Mouse (Mus musculus) stomach, postnatal 0 days (tissue): Measurements from ENCODE around the gene Gm19426. TPM values are rescaled to one million over a fixed set of nuclear protein-coding genes. Genes with fewer than 3 reads are reported as not detected.

Experiments used
- ATAC-seq: fragments of 200-750 bp; cut with Nextera tagmentation; 2 replicates; pipeline ENCODE4 v1.8.0; 2017; ENCODE audit not compliant: low FRiP score, low TSS enrichment
- DNase-seq: peaks from one replicate; pipeline ENCODE4 v3.0.0-alpha.2; 2016; ENCODE audit warnings: low spot score
- H3K27ac ChIP-seq: fragments of 300-500 bp; sonication (generic); replicated peaks from 2 replicates; pipeline ENCODE4 v1.5.1; 2014; ENCODE audit warnings: mild to moderate bottlenecking, control low read depth
- H3K27me3 ChIP-seq: fragments of 300-500 bp; sonication (generic); 2 replicates; pipeline ENCODE4 v1.6.1; 2014; ENCODE audit warnings: low read length; ENCODE audit not compliant: control insufficient read depth, insufficient read depth
- H3K36me3 ChIP-seq: fragments of 300-500 bp; sonication (generic); 2 replicates; pipeline ENCODE4 v1.6.1; 2014; ENCODE audit warnings: low read length, mixed read lengths; ENCODE audit not compliant: control insufficient read depth, insufficient read depth
- H3K4me1 ChIP-seq: fragments of 300-500 bp; sonication (generic); replicated peaks from 2 replicates; pipeline ENCODE4 v1.6.1; 2014; ENCODE audit warnings: antibody characterized with exemption; ENCODE audit not compliant: control insufficient read depth, insufficient read depth
- H3K4me2 ChIP-seq: fragments of 300-500 bp; sonication (generic); replicated peaks from 2 replicates; pipeline ENCODE4 v1.6.1; 2014; ENCODE audit warnings: low read depth, mild to moderate bottlenecking, control low read depth, moderate library complexity
- H3K4me3 ChIP-seq: fragments of 300-500 bp; sonication (generic); 2 replicates; pipeline ENCODE4 v1.5.1; 2014; ENCODE audit warnings: low read depth, low read length, control low read depth
- H3K9ac ChIP-seq: fragments of 300-500 bp; sonication (generic); 2 replicates; pipeline ENCODE4 v1.6.1; 2014; ENCODE audit warnings: mild to moderate bottlenecking, low read length, control low read depth, mixed read lengths
- H3K9me3 ChIP-seq: fragments of 300-500 bp; sonication (generic); 2 replicates; pipeline ENCODE4 v1.6.1; 2016; ENCODE audit warnings: low read length; ENCODE audit not compliant: control insufficient read depth
- CTCF ChIP-seq: IDR thresholded peaks from 2 replicates; pipeline ENCODE4 v1.5.1; 2016; ENCODE audit warnings: antibody characterized with exemption, low read depth, mild to moderate bottlenecking, moderate library complexity
- EP300 ChIP-seq: optimal IDR thresholded peaks from 2 replicates; pipeline ENCODE3; 2016; ENCODE audit warnings: antibody characterized with exemption
- WGBS: fragments of 180-500 bp; shearing (Covaris S2); extraction: QIAGEN DNeasy Blood & Tissue Kit; methylation state at CpG from one replicate; pipeline ENCODE4 v1.1.7; 2014; 5-methylcytosine and 5-hydroxymethylcytosine counted together
- polyA plus RNA-seq: library from polyadenylated mRNA; unstranded; fragments of >200 nt; fragmentation: Nextera tagmentation; extraction: Ambion mirVana; gene quantifications from 2 replicates; pipeline ENCODE4 v1.2.1, GENCODE M21; 2015

Gm19426 gene
- polyA plus RNA-seq, 1 experiment from 2014 or later = 3.8 TPM

DNA sequence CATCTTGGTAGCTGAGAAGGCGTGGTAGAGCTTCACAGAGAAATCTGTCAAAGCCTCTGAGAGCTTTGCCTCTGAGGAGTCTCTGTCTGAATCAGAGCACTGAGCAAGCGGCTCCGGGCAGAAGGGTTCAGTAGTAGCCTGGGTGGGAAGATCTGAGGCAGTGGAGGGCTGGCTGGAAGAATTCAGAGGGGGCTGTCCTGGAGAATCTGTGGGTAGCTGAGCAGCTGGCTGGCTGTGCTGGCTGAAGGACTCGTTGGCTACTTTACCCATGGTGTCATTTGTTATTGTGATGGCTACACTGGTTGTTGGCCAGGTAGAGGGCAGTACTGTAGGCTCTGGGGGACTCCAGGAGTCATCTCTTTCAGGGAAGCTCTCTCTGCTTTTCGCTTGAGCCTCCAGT is 29.7 kb upstream of the Gm19426 start:
- TF ChIP-seq CTCF (no peak), EP300 (no peak)
- no peaks in the 10 kb centered on the region for H3K9me3 ChIP-seq
- ATAC-seq (no peak), DNase-seq (no peak)
- no peaks in the 10 kb centered on the region for H3K36me3 ChIP-seq
- 70% methylated on average over 5 of the region's 5 CpGs for WGBS
- no peaks in the 10 kb centered on the region for H3K27me3 ChIP-seq
- H3K4me2 ChIP-seq = peak overlapping the region; percentile 52
- no peak overlapping the region for H3K9ac ChIP-seq
- no peak overlapping the region for H3K4me3 ChIP-seq
- no peak overlapping the region for H3K27ac ChIP-seq
- no peaks in the 10 kb centered on the region for H3K4me1 ChIP-seq

DNA sequence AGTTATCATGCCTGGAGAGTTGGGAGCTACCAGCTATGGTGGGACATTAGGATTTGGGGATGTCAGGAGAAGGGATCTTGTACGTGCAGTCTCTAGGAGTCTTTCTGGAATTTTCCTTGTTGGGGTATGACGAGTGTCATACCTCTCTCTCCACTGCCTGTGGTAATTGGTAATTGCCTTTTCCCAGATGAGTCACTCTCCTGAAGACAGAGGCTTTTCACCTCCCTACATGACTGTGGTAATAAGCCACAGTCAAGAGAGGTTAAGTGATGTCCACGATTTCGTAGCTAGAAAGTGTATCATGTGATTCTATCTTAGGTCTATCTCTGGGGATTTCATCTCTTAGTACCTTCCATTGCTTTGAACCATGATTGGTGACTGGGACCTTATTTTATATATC is 29.0 kb upstream of the Gm19426 start:
- no peak overlapping the region for H3K9ac ChIP-seq
- no peak for ATAC-seq
- TF ChIP-seq EP300 = no peak
- no peak for TF ChIP-seq CTCF
- no peak overlapping the region for H3K4me3 ChIP-seq
- H3K27me3 ChIP-seq = no peaks in the 10 kb centered on the region
- H3K4me2 ChIP-seq = no peak overlapping the region
- no peak overlapping the region for H3K27ac ChIP-seq
- DNase-seq = no peak
- no peaks in the 10 kb centered on the region for H3K9me3 ChIP-seq
- H3K36me3 ChIP-seq = no peaks in the 10 kb centered on the region
- no peaks in the 10 kb centered on the region for H3K4me1 ChIP-seq
- 77% methylated on average over 4 of the region's 4 CpGs for WGBS

DNA sequence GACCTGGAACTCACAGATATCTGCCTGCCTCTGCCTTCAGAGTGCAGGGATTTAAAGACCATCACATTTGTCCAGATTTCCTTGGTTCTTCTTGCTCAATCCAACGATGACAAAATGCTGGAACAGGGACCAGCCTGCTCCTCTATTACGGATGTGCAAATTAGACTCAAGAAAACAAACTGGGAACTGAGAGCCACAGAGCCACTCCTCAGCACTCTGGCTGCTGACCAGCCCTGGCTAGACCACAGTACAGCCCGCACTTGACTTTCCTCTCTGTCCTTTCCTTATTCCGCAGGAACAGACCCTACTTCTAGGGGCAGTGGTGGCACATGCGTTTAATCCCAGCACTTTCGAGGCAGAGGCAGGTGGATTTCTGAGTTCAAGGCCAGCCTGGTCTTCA is 27.0 kb upstream of the Gm19426 start:
- DNase-seq = no peak

DNA sequence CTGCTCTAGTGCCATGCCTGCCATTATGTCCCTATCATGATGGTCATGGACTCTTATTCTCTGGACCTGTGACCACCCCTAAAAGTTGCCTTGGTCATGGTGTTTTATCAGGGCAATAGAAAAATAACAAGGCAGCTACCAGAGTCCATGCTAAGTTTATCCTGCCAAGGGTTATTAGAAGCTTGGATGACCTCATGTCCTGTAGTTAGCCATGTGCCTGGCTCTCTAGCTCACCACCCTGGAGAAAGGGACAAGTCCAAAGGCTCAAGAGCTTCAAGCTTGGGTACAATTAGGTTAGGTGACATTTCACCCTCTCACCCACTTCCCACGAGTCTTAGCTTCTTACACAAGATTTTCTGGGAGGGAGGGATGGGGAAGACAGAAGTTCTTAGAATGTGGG is 19.4 kb upstream of the Gm19426 start:
- TF ChIP-seq CTCF (no peak), EP300 (no peak)

More for the DNA sequence above, 27.0 kb upstream of the Gm19426 start:
- ATAC-seq = no peak
- no peaks in the 10 kb centered on the region for H3K36me3 ChIP-seq
- TF ChIP-seq CTCF (no peak), EP300 (no peak)
- H3K4me2 ChIP-seq = no peak overlapping the region
- no peaks in the 10 kb centered on the region for H3K27me3 ChIP-seq
- no peak overlapping the region for H3K27ac ChIP-seq
- no peaks in the 10 kb centered on the region for H3K4me1 ChIP-seq
- no peak overlapping the region for H3K9ac ChIP-seq
- no peak overlapping the region for H3K4me3 ChIP-seq
- no peaks in the 10 kb centered on the region for H3K9me3 ChIP-seq
- 71% methylated on average over 6 of the region's 6 CpGs for WGBS

DNA sequence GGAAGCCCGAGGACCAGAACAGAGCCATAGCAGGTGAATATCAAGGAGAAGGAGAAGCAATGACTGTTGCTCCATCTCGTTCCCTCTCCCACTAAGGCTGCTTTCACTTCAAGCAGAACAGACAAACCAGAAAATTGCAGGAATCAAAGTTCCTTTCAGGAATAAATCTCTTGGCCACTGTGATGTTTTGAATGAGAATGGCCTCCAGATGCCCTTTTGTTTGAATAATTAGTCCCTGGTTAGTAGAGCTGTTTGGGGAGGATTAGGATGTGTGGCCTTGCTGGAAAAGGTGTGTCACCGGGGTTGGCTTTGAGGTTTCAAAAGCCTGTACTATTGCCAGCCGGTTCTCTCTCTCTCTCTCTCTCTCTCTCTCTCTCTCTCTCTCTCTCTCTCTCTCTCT is 18.8 kb upstream of the Gm19426 start:
- Histone ChIP-seq H3K9ac (no peak overlapping the region), H3K9me3 (no peaks in the 10 kb centered on the region), H3K36me3 (no peaks in the 10 kb centered on the region), H3K4me3 (no peak overlapping the region), H3K4me2 (no peak overlapping the region), H3K4me1 (no peaks in the 10 kb centered on the region), H3K27me3 (no peaks in the 10 kb centered on the region), H3K27ac (no peak overlapping the region)
- WGBS = 50% methylated on average over 4 of the region's 4 CpGs
- no peak for DNase-seq
- TF ChIP-seq EP300 (no peak), CTCF (no peak)
- no peak for ATAC-seq

More for the DNA sequence above, 19.4 kb upstream of the Gm19426 start:
- ATAC-seq (no peak), DNase-seq (no peak)
- Histone ChIP-seq H3K9ac (no peak overlapping the region), H3K9me3 (no peaks in the 10 kb centered on the region), H3K36me3 (no peaks in the 10 kb centered on the region), H3K4me3 (no peak overlapping the region), H3K4me1 (no peaks in the 10 kb centered on the region), H3K27me3 (no peaks in the 10 kb centered on the region), H3K27ac (no peak overlapping the region), H3K4me2 (no peak overlapping the region)
- WGBS = 57% methylated on average over 1 of the region's 1 CpGs

DNA sequence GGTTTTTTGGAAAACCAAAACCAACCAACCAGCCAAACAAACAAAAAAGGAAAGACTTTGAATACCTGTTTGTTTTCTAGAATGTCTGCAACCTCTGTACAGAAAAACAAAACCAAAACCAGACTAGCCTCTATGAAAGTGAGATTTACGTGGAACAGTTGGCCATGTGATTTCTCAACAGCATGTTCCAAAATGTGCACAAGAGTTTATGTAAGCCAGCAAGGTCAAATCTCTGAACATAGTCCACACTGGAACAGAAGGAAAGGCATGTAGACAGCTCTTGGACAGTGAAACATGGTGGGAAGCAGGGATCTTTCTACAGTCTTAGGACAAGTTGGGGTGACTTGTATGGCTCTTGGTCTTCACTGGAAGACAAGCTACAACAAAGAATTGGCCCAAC is 18.4 kb upstream of the Gm19426 start:
- no peak overlapping the region for H3K27ac ChIP-seq

More for the DNA sequence above, 18.4 kb upstream of the Gm19426 start:
- Histone ChIP-seq H3K27me3 (no peaks in the 10 kb centered on the region), H3K9ac (no peak overlapping the region), H3K4me1 (no peaks in the 10 kb centered on the region), H3K4me3 (no peak overlapping the region), H3K4me2 (no peak overlapping the region), H3K36me3 (no peaks in the 10 kb centered on the region), H3K9me3 (no peaks in the 10 kb centered on the region)
- 62% methylated on average over 1 of the region's 1 CpGs for WGBS
- no peak for TF ChIP-seq CTCF
- no peak for TF ChIP-seq EP300
- ATAC-seq (no peak), DNase-seq (no peak)
